Mouse (Mus musculus) MEL (cell line): Measurements from ENCODE around the gene Rnasek. TPM values are rescaled to one million over a fixed set of nuclear protein-coding genes. Genes with fewer than 3 reads are reported as not detected.

Source experiments
- DNase-seq: peaks from one replicate; pipeline ENCODE4 v3.0.0; 2011; ENCODE audit warnings: low read depth, low spot score
- H3K27ac ChIP-seq: 2 replicates; pipeline ENCODE4 v1.5.1; 2012; ENCODE audit warnings: low read depth, mild to moderate bottlenecking, control low read depth, low read length, moderate library complexity; ENCODE audit not compliant: control insufficient read depth
- H3K27me3 ChIP-seq, 2 experiments: fragments of 150-350 bp in 1 of 2; sonication (generic) in 1 of 2; 2 replicates each; pipeline ENCODE4 v1.6.1; 2012; ENCODE audit warnings: low read length in 2 of 2, mild to moderate bottlenecking in 2 of 2, improper control_type of control experiment in 1 of 2, moderate library complexity in 1 of 2; ENCODE audit not compliant: insufficient read depth in 2 of 2, control insufficient read depth in 1 of 2
- H3K36me3 ChIP-seq, 2 experiments: 2 replicates each; pipeline ENCODE4 v1.6.1; 2012 to 2014; ENCODE audit warnings: low read length in 2 of 2, improper control_type of control experiment in 1 of 2, inconsistent platforms in 1 of 2, mild to moderate bottlenecking in 1 of 2; ENCODE audit not compliant: insufficient read depth in 2 of 2, control insufficient read depth in 1 of 2
- H3K4me1 ChIP-seq, 2 experiments: fragments of 150-350 bp in 1 of 2; sonication (generic) in 1 of 2; 2 replicates each; pipeline ENCODE4 v1.6.1; 2012; ENCODE audit warnings: low read length in 2 of 2, improper control_type of control experiment in 1 of 2, mild to moderate bottlenecking in 1 of 2; ENCODE audit not compliant: insufficient read depth in 2 of 2, control insufficient read depth in 1 of 2
- H3K4me3 ChIP-seq, 2 experiments: fragments of 150-350 bp in 1 of 2; sonication (generic) in 1 of 2; 2 replicates each; pipeline ENCODE4 v1.5.1; 2012; ENCODE audit warnings: low read depth in 2 of 2, low read length in 2 of 2, mild to moderate bottlenecking in 2 of 2, moderate library complexity in 2 of 2, control low read depth in 1 of 2, improper control_type of control experiment in 1 of 2; ENCODE audit not compliant: control insufficient read depth in 1 of 2, insufficient read depth in 1 of 2
- H3K79me2 ChIP-seq: 2 replicates; pipeline ENCODE4 v1.6.1; 2012; ENCODE audit warnings: mild to moderate bottlenecking, low read length, moderate library complexity; ENCODE audit not compliant: control insufficient read depth, poor library complexity, insufficient read depth
- H3K9ac ChIP-seq: 2 replicates; pipeline ENCODE4 v1.6.1; 2012; ENCODE audit warnings: low read depth, mild to moderate bottlenecking, control low read depth, low read length, moderate library complexity; ENCODE audit not compliant: control insufficient read depth, poor library complexity, severe bottlenecking
- H3K9me3 ChIP-seq: fragments of 150-350 bp; sonication (generic); replicated peaks from 2 replicates; pipeline ENCODE4 v1.6.1; 2012; ENCODE audit warnings: mild to moderate bottlenecking, low read length, improper control_type of control experiment, moderate library complexity; ENCODE audit not compliant: insufficient read depth
- BHLHE40 ChIP-seq: IDR thresholded peaks from 2 replicates; pipeline ENCODE4 v1.6.1; 2012; ENCODE audit warnings: low read depth, mild to moderate bottlenecking, inconsistent platforms, low read length, improper control_type of control experiment, borderline replicate concordance
- CTCF ChIP-seq, 3 experiments: IDR thresholded peaks in 2 of 3; conservative IDR thresholded peaks in 1 of 3; 2 replicates each; pipeline ENCODE4 v1.5.1; 2011 to 2012; ENCODE audit warnings: low read length in 3 of 3, low read depth in 2 of 3, mild to moderate bottlenecking in 2 of 3, improper control_type of control experiment in 1 of 3, inconsistent platforms in 1 of 3, mixed read lengths in 1 of 3, moderate library complexity in 1 of 3; ENCODE audit not compliant: control insufficient read depth in 1 of 3, insufficient read depth in 1 of 3, poor library complexity in 1 of 3, severe bottlenecking in 1 of 3
- E2F4 ChIP-seq: IDR thresholded peaks from 2 replicates; pipeline ENCODE4 v1.6.1; 2011; ENCODE audit warnings: low read depth, low read length, improper control_type of control experiment, borderline replicate concordance
- ELF1 ChIP-seq: IDR thresholded peaks from 2 replicates; pipeline ENCODE4 v1.6.1; 2014; ENCODE audit warnings: low read depth, mild to moderate bottlenecking, inconsistent platforms, low read length, improper control_type of control experiment, moderate library complexity
- ETS1 ChIP-seq: IDR thresholded peaks from 2 replicates; pipeline ENCODE4 v1.6.1; 2012; ENCODE audit warnings: low read depth, mild to moderate bottlenecking, inconsistent platforms, low read length, improper control_type of control experiment, moderate library complexity
- GABPA ChIP-seq: IDR thresholded peaks from 2 replicates; pipeline ENCODE4 v1.6.1; 2012; ENCODE audit warnings: low read depth, mild to moderate bottlenecking, inconsistent platforms, low read length, improper control_type of control experiment, moderate library complexity
- GATA1 ChIP-seq: IDR thresholded peaks from 2 replicates; pipeline ENCODE4 v1.6.1; 2011; ENCODE audit warnings: low read depth, low read length, improper control_type of control experiment
- HCFC1 ChIP-seq: IDR thresholded peaks from 2 replicates; pipeline ENCODE4 v1.6.1; 2012; ENCODE audit warnings: low read depth, mild to moderate bottlenecking, inconsistent platforms, low read length, improper control_type of control experiment, moderate library complexity
- MAX ChIP-seq: IDR thresholded peaks from 2 replicates; pipeline ENCODE4 v1.6.1; 2011; ENCODE audit warnings: low read length, improper control_type of control experiment
- MAZ ChIP-seq: IDR thresholded peaks from 2 replicates; pipeline ENCODE4 v1.6.1; 2012; ENCODE audit warnings: low read depth, mild to moderate bottlenecking, inconsistent platforms, low read length, improper control_type of control experiment
- MEF2A ChIP-seq: IDR thresholded peaks from 2 replicates; pipeline ENCODE4 v1.6.1; 2014; ENCODE audit warnings: low read depth, mild to moderate bottlenecking, inconsistent platforms, low read length, improper control_type of control experiment; ENCODE audit not compliant: poor library complexity, insufficient replicate concordance, severe bottlenecking; ENCODE audit errors: extremely low read depth
- MYB ChIP-seq: IDR thresholded peaks from 2 replicates; pipeline ENCODE4 v1.6.1; 2011; ENCODE audit warnings: mild to moderate bottlenecking, low read depth, low read length, improper control_type of control experiment
- MYC ChIP-seq: IDR thresholded peaks from 2 replicates; pipeline ENCODE4 v1.6.1; 2011; ENCODE audit warnings: low read depth, mild to moderate bottlenecking, low read length, improper control_type of control experiment, moderate library complexity
- NELFE ChIP-seq: IDR thresholded peaks from 2 replicates; pipeline ENCODE4 v1.6.1; 2011; ENCODE audit warnings: low read depth, low read length, improper control_type of control experiment
- NRF1 ChIP-seq: IDR thresholded peaks from 2 replicates; pipeline ENCODE4 v1.6.1; 2014; ENCODE audit warnings: low read depth, mild to moderate bottlenecking, inconsistent platforms, low read length, improper control_type of control experiment, moderate library complexity; ENCODE audit not compliant: poor library complexity, insufficient read depth, severe bottlenecking
- POLR2A ChIP-seq, 2 experiments: IDR thresholded peaks; 2 replicates each; pipeline ENCODE4 v1.6.1; 2011 to 2012; ENCODE audit warnings: low read length in 2 of 2, mild to moderate bottlenecking in 2 of 2, control low read depth in 1 of 2, improper control_type of control experiment in 1 of 2, low read depth in 1 of 2, moderate library complexity in 1 of 2; ENCODE audit not compliant: control insufficient read depth in 1 of 2, insufficient read depth in 1 of 2, poor library complexity in 1 of 2
- POLR2AphosphoS2 ChIP-seq: IDR thresholded peaks from 2 replicates; pipeline ENCODE4 v1.6.1; 2011; ENCODE audit warnings: low read length, improper control_type of control experiment
- POLR2AphosphoS5 ChIP-seq: IDR thresholded peaks from 2 replicates; pipeline ENCODE4 v1.6.1; 2012; ENCODE audit warnings: low read depth, borderline replicate concordance, mild to moderate bottlenecking, inconsistent platforms, low read length, moderate library complexity, mixed read lengths
- RAD21 ChIP-seq: IDR thresholded peaks from 2 replicates; pipeline ENCODE4 v1.6.1; 2011; ENCODE audit warnings: mild to moderate bottlenecking, low read depth, low read length, improper control_type of control experiment
- RCOR1 ChIP-seq: IDR thresholded peaks from 2 replicates; pipeline ENCODE4 v1.6.1; 2012; ENCODE audit warnings: low read depth, mild to moderate bottlenecking, inconsistent platforms, low read length, improper control_type of control experiment
- SIN3A ChIP-seq: IDR thresholded peaks from 2 replicates; pipeline ENCODE4 v1.6.1; 2012; ENCODE audit warnings: low read length, improper control_type of control experiment, inconsistent platforms
- SMC3 ChIP-seq: IDR thresholded peaks from 2 replicates; pipeline ENCODE4 v1.6.1; 2011; ENCODE audit warnings: low read depth, low read length, improper control_type of control experiment
- TAL1 ChIP-seq: IDR thresholded peaks from 2 replicates; pipeline ENCODE4 v1.6.1; 2012; ENCODE audit warnings: mild to moderate bottlenecking, inconsistent platforms, low read length, moderate library complexity, mixed read lengths
- TBP ChIP-seq: IDR thresholded peaks from 2 replicates; pipeline ENCODE4 v1.8.0; 2011; ENCODE audit warnings: low read depth, low read length, improper control_type of control experiment
- TCF12 ChIP-seq: IDR thresholded peaks from 2 replicates; pipeline ENCODE4 v1.6.1; 2014; ENCODE audit warnings: low read depth, mild to moderate bottlenecking, inconsistent platforms, low read length, improper control_type of control experiment, moderate library complexity
- USF1 ChIP-seq: IDR thresholded peaks from 2 replicates; pipeline ENCODE4 v1.6.1; 2014; ENCODE audit warnings: low read depth, mild to moderate bottlenecking, inconsistent platforms, low read length, improper control_type of control experiment, moderate library complexity
- USF2 ChIP-seq, 2 experiments: IDR thresholded peaks; 2 replicates each; pipeline ENCODE4 v1.6.1; 2011 to 2012; ENCODE audit warnings: improper control_type of control experiment in 2 of 2, low read length in 2 of 2, borderline replicate concordance in 1 of 2, inconsistent platforms in 1 of 2, low read depth in 1 of 2, mild to moderate bottlenecking in 1 of 2; ENCODE audit not compliant: insufficient read depth in 1 of 2
- ZKSCAN1 ChIP-seq: IDR thresholded peaks from 2 replicates; pipeline ENCODE4 v1.6.1; 2012; ENCODE audit warnings: low read depth, mild to moderate bottlenecking, inconsistent platforms, low read length, improper control_type of control experiment, moderate library complexity
- ZMIZ1 ChIP-seq: IDR thresholded peaks from 2 replicates; pipeline ENCODE4 v1.6.1; 2012; ENCODE audit warnings: low read depth, mild to moderate bottlenecking, inconsistent platforms, low read length, improper control_type of control experiment, moderate library complexity
- ZNF384 ChIP-seq: IDR thresholded peaks from 2 replicates; pipeline ENCODE4 v1.6.1; 2012; ENCODE audit warnings: low read depth, mild to moderate bottlenecking, inconsistent platforms, low read length, improper control_type of control experiment
- polyA plus RNA-seq, 2 experiments: library from polyadenylated mRNA; stranded (reverse) in 1 of 2; unstranded in 1 of 2; fragments of >175 nt in 1 of 2; fragments of >200 nt in 1 of 2; gene quantifications; 2 replicates each; pipeline versions ENCODE4 v1.2.1 to v1.2.4; 2012; ENCODE audit warnings: low replicate concordance in 2 of 2, low read depth in 1 of 2; ENCODE audit not compliant: insufficient read length in 2 of 2, insufficient read depth in 1 of 2, missing spikeins in 1 of 2
- total RNA-seq: library from RNA; depleted of rRNA; stranded (reverse); fragments of 300-350 nt; gene quantifications from 2 replicates; pipeline ENCODE4 v1.2.3, GENCODE M21; 2012

Rnasek gene
- total and polyA plus RNA-seq, 3 experiments = 56.2 to 179 TPM; not detected in 1

DNA sequence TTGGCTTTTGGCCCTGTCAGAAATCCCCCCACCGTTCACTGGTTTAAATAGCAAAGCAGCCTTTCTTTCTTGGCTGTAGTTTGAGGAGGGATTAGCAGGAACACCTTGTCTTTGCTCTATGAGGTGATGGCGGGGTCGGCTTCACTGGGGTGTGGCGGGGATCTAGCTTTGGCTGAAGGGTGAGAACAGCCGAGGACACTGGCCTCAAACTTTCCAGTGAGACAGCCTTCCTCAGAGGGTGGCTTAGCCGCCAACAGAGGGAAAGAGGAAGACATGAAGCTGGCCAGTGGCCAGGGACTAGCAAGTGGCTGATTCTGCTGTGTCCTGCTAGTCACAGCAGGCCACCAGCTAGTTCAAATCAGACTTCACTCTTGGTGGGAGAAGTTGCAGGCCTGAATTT lies 49.6 kb upstream of the Rnasek start:
- H3K4me1 ChIP-seq = no peaks in the 10 kb centered on the region
- no peak for TF ChIP-seq RAD21
- no peak for TF ChIP-seq POLR2AphosphoS2
- TF ChIP-seq E2F4 = no peak
- TF ChIP-seq NRF1 = no peak
- TF ChIP-seq ZNF384 = no peak
- TF ChIP-seq GABPA = no peak
- TF ChIP-seq ELF1 = no peak
- TF ChIP-seq TBP = no peak
- TF ChIP-seq TAL1 = no peak
- TF ChIP-seq POLR2AphosphoS5 = no peak
- TF ChIP-seq NELFE = no peak
- no peak for TF ChIP-seq POLR2A (IDR thresholded peaks at IDR 0.05; ENCODE audit: control insufficient read depth in 1 of 2, insufficient read depth in 1 of 2, low read depth in 1 of 2, low read length in 2 of 2, poor library complexity in 1 of 2)
- no peak for TF ChIP-seq HCFC1
- TF ChIP-seq SMC3 = no peak
- TF ChIP-seq SIN3A = no peak
- TF ChIP-seq ETS1 = no peak
- no peak for TF ChIP-seq MAZ
- TF ChIP-seq USF2 (IDR thresholded peaks at IDR 0.05; ENCODE audit: borderline replicate concordance in 1 of 2, insufficient read depth in 1 of 2, low read depth in 1 of 2, low read length in 2 of 2) = no peak
- TF ChIP-seq ZKSCAN1 = no peak
- TF ChIP-seq GATA1 = no peak
- no peak overlapping the region for H3K4me3 ChIP-seq
- H3K27ac ChIP-seq = no peak overlapping the region
- no peaks in the 10 kb centered on the region for H3K36me3 ChIP-seq
- no peak overlapping the region for H3K9ac ChIP-seq
- H3K27me3 ChIP-seq = peaks cover 2 to 7% of the 10 kb centered on the region in 2 experiments; a peak in 3 of 4 replicates
- peak; percentile 47 for DNase-seq
- H3K79me2 ChIP-seq = no peaks in the 10 kb centered on the region
- no peaks in the 10 kb centered on the region for H3K9me3 ChIP-seq

DNA sequence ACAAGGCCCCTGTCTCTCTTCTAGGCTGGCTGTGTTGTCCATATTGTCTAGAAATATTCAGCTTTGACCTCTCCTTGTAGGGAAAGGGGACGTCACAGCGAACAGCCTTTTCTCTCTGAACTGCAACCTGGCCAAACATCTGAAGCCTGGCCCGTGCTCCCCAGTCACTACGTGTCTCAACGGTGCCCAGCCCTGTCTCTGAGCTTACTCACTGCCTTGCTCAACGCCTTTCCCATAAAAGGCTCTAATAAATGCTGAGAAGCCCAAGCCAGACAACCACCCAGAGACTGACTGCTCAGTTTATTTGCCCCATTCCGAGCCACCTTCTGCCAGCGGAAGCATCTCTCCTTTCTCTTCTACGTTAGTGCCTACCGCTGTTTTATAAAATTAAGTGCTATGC lies 48.5 kb upstream of the Rnasek start:
- Histone ChIP-seq H3K27me3 (peaks cover 9 to 11% of the 10 kb centered on the region in 2 experiments), H3K27ac (no peak overlapping the region), H3K36me3 (no peaks in the 10 kb centered on the region), H3K9ac (no peak overlapping the region), H3K4me1 (no peaks in the 10 kb centered on the region), H3K4me3 (no peak overlapping the region), H3K9me3 (no peaks in the 10 kb centered on the region), H3K79me2 (no peaks in the 10 kb centered on the region)
- DNase-seq = no peak
- TF ChIP-seq RCOR1 = no peak
- no peak for TF ChIP-seq RAD21
- TF ChIP-seq E2F4 = no peak
- TF ChIP-seq HCFC1 = no peak
- TF ChIP-seq ZMIZ1 = no peak
- no peak for TF ChIP-seq POLR2AphosphoS5
- TF ChIP-seq CTCF (IDR thresholded peaks at IDR 0.05 in 2 of 3, conservative IDR thresholded peaks at IDR 0.05 in 1 of 3; ENCODE audit: control insufficient read depth in 1 of 3, insufficient read depth in 1 of 3, low read depth in 2 of 3, low read length in 3 of 3, poor library complexity in 1 of 3, severe bottlenecking in 1 of 3) = no peak
- TF ChIP-seq GABPA = no peak
- no peak for TF ChIP-seq TAL1
- no peak for TF ChIP-seq MYC
- TF ChIP-seq TCF12 = no peak
- TF ChIP-seq MAX = no peak
- TF ChIP-seq MAZ = no peak
- no peak for TF ChIP-seq NRF1
- no peak for TF ChIP-seq ZNF384
- TF ChIP-seq USF2 (IDR thresholded peaks at IDR 0.05; ENCODE audit: borderline replicate concordance in 1 of 2, insufficient read depth in 1 of 2, low read depth in 1 of 2, low read length in 2 of 2) = no peak
- TF ChIP-seq BHLHE40 = no peak
- no peak for TF ChIP-seq MYB
- no peak for TF ChIP-seq MEF2A
- TF ChIP-seq USF1 = no peak
